Mouse (Mus musculus) myocyte (in vitro differentiated cells): ENCODE data around the gene Dhx32.

Source experiments
- E2F4 ChIP-seq: IDR thresholded peaks from one replicate; pipeline ENCODE4 v1.6.1; 2011; ENCODE audit warnings: mild to moderate bottlenecking, control low read depth, moderate library complexity; ENCODE audit not compliant: insufficient read depth
- MYOG ChIP-seq, 3 experiments: IDR thresholded peaks; one replicate each; pipeline ENCODE4 v1.6.1; 2011; ENCODE audit warnings: control low read depth in 2 of 3, low read depth in 2 of 3, mild to moderate bottlenecking in 2 of 3; ENCODE audit not compliant: insufficient read length in 2 of 3, control insufficient read depth in 1 of 3, insufficient read depth in 1 of 3
- POLR2A ChIP-seq: IDR thresholded peaks from one replicate; pipeline ENCODE4 v1.6.1; 2011; ENCODE audit warnings: low read depth, mild to moderate bottlenecking, control low read depth, moderate library complexity; ENCODE audit not compliant: insufficient read length
- TCF3 ChIP-seq: IDR thresholded peaks from one replicate; pipeline ENCODE4 v1.6.1; 2011; ENCODE audit warnings: low read depth, control low read depth; ENCODE audit not compliant: insufficient read length
- USF1 ChIP-seq: IDR thresholded peaks from one replicate; pipeline ENCODE4 v1.6.1; 2011; ENCODE audit warnings: low read depth, mild to moderate bottlenecking, control low read depth, moderate library complexity

- no peak for TF ChIP-seq POLR2A
- TF ChIP-seq USF1 = no peak
- no peak for TF ChIP-seq MYOG (IDR thresholded peaks at IDR 0.05; ENCODE audit: control insufficient read depth in 1 of 3, insufficient read depth in 1 of 3, insufficient read length in 2 of 3, low read depth in 2 of 3)
- TF ChIP-seq TCF3 = no peak
- TF ChIP-seq E2F4 = no peak
These were observed 98.9 kb downstream of the Dhx32 start for GRCm38 (mm10) chr7:133683626-133684025.
